In the genomic region with DNA sequence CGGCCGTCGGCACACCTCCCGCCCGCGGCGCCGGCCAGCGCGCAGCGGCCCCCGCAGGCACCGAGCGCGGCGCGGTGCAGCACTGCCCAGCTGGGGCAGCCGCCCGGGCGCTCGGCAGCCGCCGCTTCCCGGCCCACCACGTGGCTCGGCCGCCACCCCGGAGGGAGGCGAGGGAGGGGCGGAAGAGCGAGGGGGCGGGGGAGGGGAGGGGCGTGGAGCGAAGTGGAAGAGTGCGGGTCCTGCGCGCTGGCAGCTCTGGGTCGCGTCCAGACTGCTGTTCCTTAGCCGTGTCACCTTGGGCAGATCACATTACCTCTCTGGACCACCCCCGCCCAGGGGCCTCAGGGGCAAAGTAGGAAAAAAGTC, we compare ENCODE assay signal across 7 mouse cellular contexts. TPM values are rescaled to one million over a fixed set of nuclear protein-coding genes. Genes with fewer than 3 reads are reported as not detected.
A peak's percentile ranks its signal among the peaks of the same experiment; 100 is the strongest.
DNase-seq lines count a peak whose midpoint lies in the region; ATAC-seq and TF ChIP-seq lines count a peak whose summit lies in the region.

TSS of gene Nkain1 (minus strand) at position 126 of the 366 bp plus-strand sequence.

- peak within 1 kb of the TSS; percentile 91 for H3K4me2 ChIP-seq in embryonic facial prominence, embryonic 12.5 days (replicated peaks)
- peak within 1 kb of the TSS; percentile 99 for H3K4me2 ChIP-seq in heart, postnatal 0 days (ENCODE audit: low read depth, low read length)

- peak within 1 kb of the TSS; percentile 90 for H3K4me3 ChIP-seq in E14TG2a.4 (replicated peaks; ENCODE audit: low read length)
- peak within 1 kb of the TSS; percentile 90 for H3K4me3 ChIP-seq in embryonic facial prominence, embryonic 12.5 days
- H3K4me3 ChIP-seq in heart, postnatal 0 days (ENCODE audit: low read depth, low read length), result peak within 1 kb of the TSS; percentile 67

- H3K27me3 ChIP-seq in E14TG2a.4 (ENCODE audit: insufficient read depth, low read length), result peaks cover 53% of the 10 kb centered on the region
- no peaks in the 10 kb centered on the region for H3K27me3 ChIP-seq in embryonic facial prominence, embryonic 12.5 days
- H3K27me3 ChIP-seq in heart, postnatal 0 days (ENCODE audit: control insufficient read depth, insufficient read depth, low read length), result peaks cover 19% of the 10 kb centered on the region

- H3K9me3 ChIP-seq in E14TG2a.4 (ENCODE audit: low read length), result no peaks in the 10 kb centered on the region
- no peaks in the 10 kb centered on the region for H3K9me3 ChIP-seq in embryonic facial prominence, embryonic 12.5 days
- H3K9me3 ChIP-seq in heart, postnatal 0 days (replicated peaks; ENCODE audit: control insufficient read depth, low read length), result no peaks in the 10 kb centered on the region

- no peak for TF ChIP-seq CTCF in E14TG2a.4 (conservative IDR thresholded peaks at IDR 0.05; ENCODE audit: low read length)
- no peak for TF ChIP-seq CTCF in heart, postnatal 0 days (IDR thresholded peaks at IDR 0.05; ENCODE audit: low read depth)

- peak within 1 kb of the TSS; percentile 89 for H3K9ac ChIP-seq in embryonic facial prominence, embryonic 12.5 days
- H3K9ac ChIP-seq in heart, postnatal 0 days (replicated peaks; ENCODE audit: low read depth, low read length), result peak within 1 kb of the TSS; percentile 57

- WGBS in embryonic facial prominence, embryonic 12.5 days, result 2% methylated on average over 39 of the region's 41 CpGs
- under 1% methylated on average over 11 of the region's 41 CpGs for WGBS in heart, postnatal 0 days

- no peak for TF ChIP-seq EP300 in heart, postnatal 0 days (IDR thresholded peaks at IDR 0.05; ENCODE audit: low read depth)

- H3K36me3 ChIP-seq in E14TG2a.4 (ENCODE audit: insufficient read depth, low read length), result no peaks in the 10 kb centered on the region
- H3K36me3 ChIP-seq in embryonic facial prominence, embryonic 12.5 days, result no peaks in the 10 kb centered on the region
- H3K36me3 ChIP-seq in heart, postnatal 0 days (replicated peaks; ENCODE audit: control insufficient read depth, insufficient read depth, low read length), result no peaks in the 10 kb centered on the region

- H3K4me1 ChIP-seq in E14TG2a.4 (replicated peaks; ENCODE audit: low read depth, low read length), result peaks cover 48% of the 10 kb centered on the region
- H3K4me1 ChIP-seq in embryonic facial prominence, embryonic 12.5 days, result peaks cover 23% of the 10 kb centered on the region
- H3K4me1 ChIP-seq in heart, postnatal 0 days (ENCODE audit: control insufficient read depth, insufficient read depth), result peaks cover 11% of the 10 kb centered on the region; the same call in 1 of the 2 replicates

- DNase-seq in 3T3-L1 (ENCODE audit: low read depth, low spot score), result peak; percentile 35
- peak; percentile 16 for DNase-seq in heart, postnatal 0 days (ENCODE audit: low spot score)
- no peak for DNase-seq in layer of hippocampus, adult 8-10 months (ENCODE audit: low spot score in 2 of 2)
- peak; percentile 24 for DNase-seq in lung, postnatal 10 days
- DNase-seq in thymus, postnatal 14 days, result peak; percentile 21

- peak within 1 kb of the TSS; percentile 69 for H3K27ac ChIP-seq in embryonic facial prominence, embryonic 12.5 days
- H3K27ac ChIP-seq in heart, postnatal 0 days (ENCODE audit: low read depth), result no peak within 1 kb of the TSS

- ATAC-seq in embryonic facial prominence, embryonic 12.5 days (ENCODE audit: insufficient number of reproducible peaks, insufficient read depth, low FRiP score, low TSS enrichment), result peak; percentile 79
- ATAC-seq in heart, postnatal 0 days (ENCODE audit: insufficient read depth, low read depth), result peak; percentile 83

RNA-seq across cellular contexts. Expression of gene Nkain1, which starts in this region (rescaled TPM):
- 4.4 and 5.8 TPM in 2 replicates for polyA plus RNA-seq in embryonic facial prominence, embryonic 12.5 days (2016; fragmentation: Nextera tagmentation; extraction: Ambion mirVana)
- 16.0 and 18.9 TPM in 2 replicates for total RNA-seq in heart, postnatal 0 days (2014; rRNA removed; ENCODE audit: low replicate concordance)
- 0.53 and 0.85 TPM in 2 replicates for polyA plus RNA-seq in heart, postnatal 0 days (2015; fragmentation: Nextera tagmentation; extraction: Ambion mirVana)
- 10 to 100 TPM; 27.0 to 39.6 (median 34.6) TPM for total RNA-seq in layer of hippocampus, adult 8-10 months (2022)

Comparison
In these comparisons a context has a peak if more than half of its experiments do, and no peak if none do; other contexts are left out.
1. DNase-seq: peak in 3T3-L1 (single experiment), heart, postnatal 0 days (single experiment), lung, postnatal 10 days (single experiment) and thymus, postnatal 14 days (single experiment); none in layer of hippocampus, adult 8-10 months (0 of 2).
2. Peak in every context shown above with its lines, with median percentiles within 50 percentile points of each other: H3K4me3 ChIP-seq.